Mouse (Mus musculus) ES-E14 (cell line): ENCODE measurements around the gene Kdm8.

Experiments
- CHD2 ChIP-seq: IDR thresholded peaks from 2 replicates; pipeline ENCODE4 v1.6.1; 2014; ENCODE audit warnings: mild to moderate bottlenecking, low read depth, low read length, inconsistent platforms
- HCFC1 ChIP-seq: IDR thresholded peaks from 2 replicates; pipeline ENCODE4 v1.6.1; 2012; ENCODE audit warnings: low read length, inconsistent platforms, borderline replicate concordance; ENCODE audit not compliant: insufficient read depth
- MAFK ChIP-seq: IDR thresholded peaks from 2 replicates; pipeline ENCODE4 v1.6.1; 2014; ENCODE audit warnings: mild to moderate bottlenecking, low read depth, low read length, inconsistent platforms; ENCODE audit not compliant: insufficient read depth
- ZC3H11A ChIP-seq: IDR thresholded peaks from 2 replicates; pipeline ENCODE4 v1.6.1; 2012; ENCODE audit warnings: low read depth, mild to moderate bottlenecking, inconsistent platforms, low read length, borderline replicate concordance

- TF ChIP-seq MAFK (no peak), ZC3H11A (no peak), CHD2 (no peak), HCFC1 (no peak)
These were observed 31.2 kb downstream of the Kdm8 start for GRCm38 (mm10) chr7:125475601-125476251.
